Mouse (Mus musculus) neural tube, embryonic 15.5 days (tissue): ENCODE data around the gene Lyzl6. TPM values are rescaled to one million over a fixed set of nuclear protein-coding genes. Genes with fewer than 3 reads are reported as not detected.
"Not testable (repeated sequence)": the region's sequence is repeated elsewhere in the genome, so short reads cannot be mapped to it uniquely, and the experiment has no call there.

ENCODE experiments used
- ATAC-seq: fragments of 200-750 bp; cut with Nextera tagmentation; 2 replicates; pipeline ENCODE4 v1.8.0; 2017; ENCODE audit warnings: mild to moderate bottlenecking, moderate TSS enrichment, moderate library complexity; ENCODE audit not compliant: low FRiP score
- H3K27ac ChIP-seq: fragments of 300-500 bp; sonication (generic); replicated peaks from 2 replicates; pipeline ENCODE4 v1.5.1; 2015; ENCODE audit warnings: mild to moderate bottlenecking, inconsistent platforms
- H3K27me3 ChIP-seq: fragments of 300-500 bp; sonication (generic); replicated peaks from 2 replicates; pipeline ENCODE4 v1.6.1; 2015; ENCODE audit warnings: inconsistent platforms
- H3K36me3 ChIP-seq: fragments of 300-500 bp; sonication (generic); 2 replicates; pipeline ENCODE4 v1.6.1; 2015; ENCODE audit warnings: inconsistent platforms
- H3K4me1 ChIP-seq: fragments of 300-500 bp; sonication (generic); 2 replicates; pipeline ENCODE4 v1.6.1; 2015; ENCODE audit warnings: inconsistent platforms
- H3K4me2 ChIP-seq: fragments of 300-500 bp; sonication (generic); 2 replicates; pipeline ENCODE4 v1.6.1; 2015; ENCODE audit warnings: inconsistent platforms, mild to moderate bottlenecking, moderate library complexity
- H3K4me3 ChIP-seq: fragments of 300-500 bp; sonication (generic); replicated peaks from 2 replicates; pipeline ENCODE4 v1.5.1; 2015; ENCODE audit warnings: mild to moderate bottlenecking, inconsistent platforms
- H3K9ac ChIP-seq: fragments of 300-500 bp; sonication (generic); replicated peaks from 2 replicates; pipeline ENCODE4 v1.6.1; 2015; ENCODE audit warnings: mild to moderate bottlenecking, inconsistent platforms
- H3K9me3 ChIP-seq: fragments of 300-500 bp; sonication (generic); replicated peaks from 2 replicates; pipeline ENCODE4 v1.6.1; 2016; ENCODE audit warnings: inconsistent platforms
- WGBS: fragments of 180-500 bp; shearing (Covaris S2); methylation state at CpG from one replicate; pipeline ENCODE4 v1.1.7; 2015; ENCODE audit warnings: mixed read lengths; 5-methylcytosine and 5-hydroxymethylcytosine counted together
- polyA plus RNA-seq: library from polyadenylated mRNA; unstranded; fragments of >200 nt; fragmentation: Nextera tagmentation; extraction: Ambion mirVana; gene quantifications from 2 replicates; pipeline ENCODE4 v1.2.1, GENCODE M21; 2015

Gene Lyzl6
- polyA plus RNA-seq = not detected in 2 replicates

DNA sequence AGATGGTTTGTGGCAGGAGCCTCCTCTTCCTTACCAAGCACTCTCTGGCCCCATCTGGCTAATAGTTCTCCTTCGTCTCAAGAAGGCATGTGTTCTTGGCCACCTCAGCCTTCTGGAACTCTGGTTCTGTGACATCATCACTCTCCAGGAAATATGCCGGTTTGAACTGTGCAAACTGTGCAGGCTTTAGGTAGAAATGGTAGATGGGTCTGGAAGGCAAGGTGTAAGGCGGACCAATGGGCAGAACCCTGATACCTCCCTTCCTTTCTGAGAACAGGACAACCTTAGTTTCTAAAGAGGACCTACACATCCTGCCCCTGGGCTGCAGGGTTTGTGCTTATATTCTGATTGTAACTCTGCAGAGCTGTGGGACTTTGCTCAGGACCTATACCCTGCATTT is at the start of gene Lyzl6:
Lyzl6 (minus strand) TSS at position 101 of the 400 bp plus-strand sequence.
- WGBS = 84% methylated on average over 3 of the region's 3 CpGs
- peak within 1 kb of the TSS; percentile 30; the same call in 1 of the 2 replicates for H3K4me2 ChIP-seq
- H3K36me3 ChIP-seq = no peaks in the 10 kb centered on the region
- no peak within 1 kb of the TSS for H3K9ac ChIP-seq
- H3K4me1 ChIP-seq = no peaks in the 10 kb centered on the region
- ATAC-seq = no peak
- H3K4me3 ChIP-seq = no peak within 1 kb of the TSS
- H3K9me3 ChIP-seq = no peaks in the 10 kb centered on the region
- peaks cover 16% of the 10 kb centered on the region for H3K27me3 ChIP-seq
- H3K27ac ChIP-seq = no peak within 1 kb of the TSS

GRCm38 (mm10) chr11:103686706-103687105 is 48.0 kb upstream of the Lyzl6 start:
- no peaks in the 10 kb centered on the region for H3K9me3 ChIP-seq
- no peak overlapping the region for H3K27ac ChIP-seq
- H3K4me2 ChIP-seq = no peak overlapping the region
- H3K27me3 ChIP-seq = no peaks in the 10 kb centered on the region
- peaks cover 6% of the 10 kb centered on the region for H3K4me1 ChIP-seq
- no peak for ATAC-seq
- no peak overlapping the region for H3K4me3 ChIP-seq
- no peak overlapping the region for H3K9ac ChIP-seq
- whole genome bisulfite sequencing = 88% methylated on average over 6 of the region's 6 CpGs
- H3K36me3 ChIP-seq = peaks cover 63% of the 10 kb centered on the region

GRCm38 (mm10) chr11:103685261-103685736 is 46.6 kb upstream of the Lyzl6 start:
- Histone ChIP-seq H3K9me3 (no peaks in the 10 kb centered on the region), H3K4me3 (no peak overlapping the region), H3K36me3 (peaks cover 76% of the 10 kb centered on the region), H3K27ac (no peak overlapping the region), H3K27me3 (no peaks in the 10 kb centered on the region), H3K4me2 (no peak overlapping the region), H3K9ac (no peak overlapping the region), H3K4me1 (peaks cover 5% of the 10 kb centered on the region; the same call in 1 of the 2 replicates)
- no peak for ATAC-seq
- 86% methylated on average over 7 of the region's 7 CpGs for WGBS

- Histone ChIP-seq H3K27ac (no peak overlapping the region), H3K4me1 (peaks cover under 1% of the 10 kb centered on the region; the same call in 1 of the 2 replicates), H3K36me3 (peaks cover 89% of the 10 kb centered on the region), H3K9me3 (no peaks in the 10 kb centered on the region), H3K4me2 (no peak overlapping the region), H3K4me3 (no peak overlapping the region), H3K27me3 (no peaks in the 10 kb centered on the region), H3K9ac (no peak overlapping the region)
- no peak for ATAC-seq
- WGBS = 90% methylated on average over 11 of the region's 11 CpGs
These were observed 45.1 kb upstream of the Lyzl6 start for GRCm38 (mm10) chr11:103683667-103684334.

DNA sequence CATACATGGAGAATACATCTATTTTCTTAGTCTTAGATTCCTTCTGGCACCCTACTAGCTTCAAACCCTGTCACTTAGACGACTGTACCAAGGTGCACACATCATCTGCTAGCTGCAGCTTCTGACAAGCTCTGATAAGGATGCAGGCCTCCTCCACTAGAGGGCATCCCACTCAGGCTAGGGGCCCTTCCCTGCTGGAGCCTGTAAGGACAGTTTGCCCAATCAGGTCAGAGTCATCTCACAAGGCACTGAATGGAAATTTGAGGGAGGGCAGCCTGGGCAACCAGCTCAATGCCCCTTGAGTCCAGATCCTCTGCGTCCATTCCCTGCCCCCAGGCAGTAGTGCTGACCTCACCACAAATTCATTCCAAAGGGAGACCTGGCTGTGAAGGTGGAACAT is 38.4 kb upstream of the Lyzl6 start:
- 35% methylated on average over 2 of the region's 2 CpGs for WGBS
- not testable (repeated sequence) for H3K4me2 ChIP-seq, H3K9ac ChIP-seq, H3K4me1 ChIP-seq, H3K4me3 ChIP-seq, H3K27ac ChIP-seq, H3K9me3 ChIP-seq, H3K27me3 ChIP-seq, ATAC-seq
- H3K36me3 ChIP-seq = peaks cover 51% of the 10 kb centered on the region

DNA sequence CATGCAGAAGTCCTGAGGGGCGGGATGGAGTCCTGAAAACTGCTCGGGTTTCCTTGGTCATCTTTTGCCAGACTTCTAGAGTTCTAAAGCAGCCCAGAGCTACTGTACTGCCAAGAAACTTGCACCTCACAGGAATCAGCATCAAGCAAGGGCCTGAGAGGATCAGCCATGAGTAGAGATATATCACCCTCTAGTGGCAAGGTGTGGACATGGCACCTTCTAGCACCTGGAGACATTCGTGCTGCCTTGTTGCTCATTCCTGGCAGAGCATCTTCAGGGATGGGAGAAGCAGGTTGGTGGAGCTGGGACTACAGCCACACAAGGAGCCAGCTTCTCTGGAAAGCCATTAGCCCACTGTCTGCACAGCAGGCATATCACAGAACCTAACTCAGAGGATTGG is 36.9 kb upstream of the Lyzl6 start:
- H3K36me3 ChIP-seq = peaks cover 36% of the 10 kb centered on the region
- ATAC-seq = no peak
- no peaks in the 10 kb centered on the region for H3K4me1 ChIP-seq
- no peak overlapping the region for H3K4me2 ChIP-seq
- H3K27ac ChIP-seq = no peak overlapping the region
- no peak overlapping the region for H3K4me3 ChIP-seq
- no peak overlapping the region for H3K9ac ChIP-seq
- H3K27me3 ChIP-seq = no peaks in the 10 kb centered on the region
- 40% methylated on average over 3 of the region's 3 CpGs for WGBS
- no peaks in the 10 kb centered on the region for H3K9me3 ChIP-seq

DNA sequence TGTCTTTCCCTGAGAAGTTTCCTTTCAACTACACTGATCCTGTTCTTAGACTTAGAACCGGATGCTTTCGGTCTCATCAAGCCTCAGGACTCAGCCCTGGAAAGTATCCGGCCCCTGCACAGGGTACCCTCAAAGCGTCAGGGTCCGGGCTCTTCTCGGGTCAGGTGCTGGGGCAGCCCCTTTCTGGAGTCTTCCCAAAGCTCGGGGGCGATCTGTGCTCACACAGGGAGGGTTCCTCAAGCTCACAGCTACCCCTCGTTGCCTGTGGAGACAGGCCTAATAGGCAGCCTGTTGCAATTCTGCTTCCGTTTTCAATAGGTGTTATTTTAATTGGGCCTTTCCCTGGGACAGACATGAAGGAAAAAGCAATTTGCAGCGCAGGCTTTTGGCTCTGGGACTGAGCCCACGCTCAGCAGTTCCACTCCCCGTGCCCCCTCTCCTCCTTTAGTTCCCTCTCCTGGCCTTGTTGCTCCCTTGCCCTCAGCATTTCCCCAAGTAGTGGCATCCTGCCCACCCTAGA is 28.3 kb upstream of the Lyzl6 start:
- no peak for ATAC-seq
- no peak overlapping the region for H3K27ac ChIP-seq
- peaks cover 21% of the 10 kb centered on the region for H3K4me1 ChIP-seq
- no peaks in the 10 kb centered on the region for H3K9me3 ChIP-seq
- H3K9ac ChIP-seq = no peak overlapping the region
- H3K4me3 ChIP-seq = no peak overlapping the region
- H3K4me2 ChIP-seq = no peak overlapping the region
- WGBS = 55% methylated on average over 13 of the region's 13 CpGs
- H3K36me3 ChIP-seq = no peaks in the 10 kb centered on the region
- no peaks in the 10 kb centered on the region for H3K27me3 ChIP-seq

GRCm38 (mm10) chr11:103666181-103666906 is 27.7 kb upstream of the Lyzl6 start:
- WGBS = 30% methylated on average over 10 of the region's 10 CpGs
- H3K27ac ChIP-seq = peak overlapping the region; percentile 54; the same call in 1 of the 2 replicates
- no peaks in the 10 kb centered on the region for H3K27me3 ChIP-seq
- no peak overlapping the region for H3K4me3 ChIP-seq
- peaks cover 21% of the 10 kb centered on the region for H3K4me1 ChIP-seq
- H3K9me3 ChIP-seq = no peaks in the 10 kb centered on the region
- H3K36me3 ChIP-seq = no peaks in the 10 kb centered on the region
- no peak overlapping the region for H3K9ac ChIP-seq
- ATAC-seq = peak; percentile 65; the same call in 1 of the 2 replicates
- no peak overlapping the region for H3K4me2 ChIP-seq

DNA sequence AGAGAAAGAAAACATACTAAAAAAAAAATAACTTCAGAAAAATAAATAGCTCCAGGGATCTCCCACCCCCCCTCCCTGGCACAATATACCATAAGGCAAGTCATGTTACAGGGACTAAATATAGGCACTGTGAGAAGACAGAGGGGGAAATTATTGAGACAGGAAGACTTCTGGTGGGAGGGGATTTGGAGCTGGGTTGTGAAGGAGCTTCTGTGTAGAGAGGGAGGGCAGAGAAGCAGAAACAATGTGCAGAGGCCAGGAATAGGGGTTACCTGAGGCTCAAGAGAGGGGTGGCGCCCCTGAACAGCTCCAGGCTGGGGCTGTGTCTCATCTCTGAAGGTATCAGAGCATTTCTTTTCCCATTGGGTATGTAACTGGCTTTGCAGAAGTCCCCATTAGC is 27.0 kb upstream of the Lyzl6 start:
- Histone ChIP-seq H3K27ac (peak overlapping the region; percentile 54; the same call in 1 of the 2 replicates), H3K9me3 (no peaks in the 10 kb centered on the region), H3K4me3 (no peak overlapping the region), H3K4me1 (peaks cover 21% of the 10 kb centered on the region), H3K27me3 (no peaks in the 10 kb centered on the region), H3K9ac (no peak overlapping the region), H3K4me2 (no peak overlapping the region), H3K36me3 (no peaks in the 10 kb centered on the region)
- 0 out of 2 replicates have a peak, but pooled peaks have one; percentile 17 for ATAC-seq
- 71% methylated on average over 1 of the region's 1 CpGs for WGBS

GRCm38 (mm10) chr11:103663119-103663518 is 24.4 kb upstream of the Lyzl6 start:
- Histone ChIP-seq H3K4me3 (no peak overlapping the region), H3K4me1 (peaks cover 21% of the 10 kb centered on the region), H3K27ac (no peak overlapping the region), H3K4me2 (no peak overlapping the region), H3K9ac (no peak overlapping the region), H3K9me3 (no peaks in the 10 kb centered on the region), H3K36me3 (no peaks in the 10 kb centered on the region), H3K27me3 (no peaks in the 10 kb centered on the region)
- WGBS = 91% methylated on average over 8 of the region's 8 CpGs
- no peak for ATAC-seq

DNA sequence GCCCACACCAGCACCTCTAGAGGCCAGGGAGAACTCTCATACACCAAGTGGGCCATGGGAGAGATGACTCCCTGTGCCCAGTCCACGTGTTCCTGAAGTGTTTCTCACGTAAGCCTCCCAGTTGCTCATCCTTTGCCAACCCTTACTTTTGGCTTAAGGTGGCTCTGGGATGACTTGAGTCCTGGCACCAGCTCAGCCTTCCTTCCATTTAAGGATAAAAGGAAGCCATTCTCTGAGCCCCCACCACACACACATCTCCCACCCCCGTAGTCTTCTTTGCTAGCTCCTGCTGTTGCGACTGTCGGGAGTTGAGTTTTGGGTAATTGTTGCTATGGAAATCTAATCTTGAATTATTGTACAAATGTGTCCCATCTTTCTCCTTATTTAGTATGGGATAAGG is 23.9 kb upstream of the Lyzl6 start:
- H3K36me3 ChIP-seq = no peaks in the 10 kb centered on the region
- H3K9ac ChIP-seq = no peak overlapping the region
- no peak overlapping the region for H3K4me2 ChIP-seq
- no peak overlapping the region for H3K27ac ChIP-seq
- 65% methylated on average over 5 of the region's 5 CpGs for WGBS
- no peaks in the 10 kb centered on the region for H3K9me3 ChIP-seq
- H3K4me1 ChIP-seq = peaks cover 20% of the 10 kb centered on the region
- H3K27me3 ChIP-seq = 0 out of 2 replicates have a peak, but pooled peaks cover under 1% of the 10 kb centered on the region
- ATAC-seq = no peak
- no peak overlapping the region for H3K4me3 ChIP-seq
